Mouse (Mus musculus) E14TG2a.4 (cell line): ENCODE results near the gene Cluh.
A peak's percentile ranks its signal among the peaks of the same experiment; 100 is the strongest.

Source experiments
- H3K27me3 ChIP-seq: 2 replicates; pipeline ENCODE4 v1.6.1; 2014; ENCODE audit warnings: low read length, control low read depth; ENCODE audit not compliant: insufficient read depth
- H3K36me3 ChIP-seq: 2 replicates; pipeline ENCODE4 v1.6.1; 2014; ENCODE audit warnings: low read length, control low read depth; ENCODE audit not compliant: insufficient read depth
- H3K4me1 ChIP-seq: replicated peaks from 2 replicates; pipeline ENCODE4 v1.6.1; 2014; ENCODE audit warnings: low read depth, low read length, control low read depth
- H3K4me3 ChIP-seq: replicated peaks from 2 replicates; pipeline ENCODE4 v1.5.1; 2014; ENCODE audit warnings: mild to moderate bottlenecking, low read length
- H3K9me3 ChIP-seq: 2 replicates; pipeline ENCODE4 v1.6.1; 2014; ENCODE audit warnings: low read length, control low read depth
- CTCF ChIP-seq: conservative IDR thresholded peaks from 2 replicates; pipeline ENCODE4 v1.5.1; 2014; ENCODE audit warnings: low read length
- NANOG ChIP-seq: IDR thresholded peaks from 2 replicates; pipeline ENCODE4 v1.6.1; 2014; ENCODE audit warnings: borderline replicate concordance, low read length, mixed read lengths
- POU5F1 ChIP-seq: IDR thresholded peaks from 2 replicates; pipeline ENCODE4 v1.6.1; 2014; ENCODE audit warnings: low read length, borderline replicate concordance

The Cluh gene

GRCm38 (mm10) chr11:74621974-74622669, 27.2 kb upstream of the Cluh start:
- Histone ChIP-seq H3K4me3 (no peak overlapping the region), H3K4me1 (peaks cover 42% of the 10 kb centered on the region), H3K9me3 (no peaks in the 10 kb centered on the region), H3K27me3 (peaks cover 26% of the 10 kb centered on the region), H3K36me3 (peaks cover 35% of the 10 kb centered on the region)
- TF ChIP-seq POU5F1 (no peak), CTCF (no peak), NANOG (no peak)

- H3K27me3 ChIP-seq, result peaks cover 15% of the 10 kb centered on the region
- no peak for TF ChIP-seq NANOG
- TF ChIP-seq POU5F1, result no peak
- no peak for TF ChIP-seq CTCF
- H3K4me3 ChIP-seq, result no peak overlapping the region
- H3K36me3 ChIP-seq, result peaks cover 38% of the 10 kb centered on the region
- H3K4me1 ChIP-seq, result peaks cover 56% of the 10 kb centered on the region
- H3K9me3 ChIP-seq, result no peaks in the 10 kb centered on the region
Measured at GRCm38 (mm10) chr11:74623693-74624092, 25.6 kb upstream of the Cluh start.

- no peaks in the 10 kb centered on the region for H3K9me3 ChIP-seq
- H3K4me3 ChIP-seq, result no peak overlapping the region
- H3K27me3 ChIP-seq, result peaks cover 9% of the 10 kb centered on the region
- peaks cover 38% of the 10 kb centered on the region for H3K36me3 ChIP-seq
- H3K4me1 ChIP-seq, result peaks cover 65% of the 10 kb centered on the region
- TF ChIP-seq CTCF (no peak), POU5F1 (no peak), NANOG (no peak)
Measured at GRCm38 (mm10) chr11:74625333-74625732, 24.0 kb upstream of the Cluh start.

DNA sequence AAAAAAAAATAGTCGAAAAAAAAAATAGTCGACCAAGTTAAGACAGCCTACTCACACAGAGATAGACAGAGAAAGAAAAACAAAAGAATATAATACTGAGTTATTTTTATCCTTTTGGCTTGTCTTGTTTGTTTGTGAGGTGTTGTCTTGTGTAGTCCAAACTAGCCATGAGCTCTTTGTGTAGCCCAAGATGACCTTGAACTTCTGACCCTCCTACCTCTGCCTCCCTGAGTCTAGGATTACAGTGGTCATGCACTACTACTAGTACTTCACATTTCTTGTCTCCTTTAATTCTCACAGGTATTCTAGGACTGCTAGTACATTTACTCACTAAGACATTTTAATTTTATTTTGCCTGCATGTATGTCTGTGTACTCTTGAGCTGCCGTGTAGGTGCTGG, 21.8 kb upstream of the Cluh start:
- TF ChIP-seq NANOG (no peak), POU5F1 (no peak), CTCF (no peak)
- peaks cover 42% of the 10 kb centered on the region for H3K36me3 ChIP-seq
- peaks cover 54% of the 10 kb centered on the region for H3K4me1 ChIP-seq
- no peaks in the 10 kb centered on the region for H3K27me3 ChIP-seq
- H3K9me3 ChIP-seq, result no peaks in the 10 kb centered on the region
- H3K4me3 ChIP-seq, result no peak overlapping the region

GRCm38 (mm10) chr11:74631880-74632789, 17.2 kb upstream of the Cluh start:
- TF ChIP-seq CTCF, result no peak
- no peak for TF ChIP-seq NANOG
- TF ChIP-seq POU5F1, result no peak
- Histone ChIP-seq H3K27me3 (peaks cover 7% of the 10 kb centered on the region), H3K4me3 (no peak overlapping the region), H3K36me3 (peaks cover 30% of the 10 kb centered on the region), H3K9me3 (no peaks in the 10 kb centered on the region), H3K4me1 (peaks cover 32% of the 10 kb centered on the region)

GRCm38 (mm10) chr11:74634490-74635275, 14.6 kb upstream of the Cluh start:
- H3K36me3 ChIP-seq, result peaks cover 31% of the 10 kb centered on the region
- TF ChIP-seq POU5F1, result no peak
- TF ChIP-seq CTCF, result peak; percentile 79

DNA sequence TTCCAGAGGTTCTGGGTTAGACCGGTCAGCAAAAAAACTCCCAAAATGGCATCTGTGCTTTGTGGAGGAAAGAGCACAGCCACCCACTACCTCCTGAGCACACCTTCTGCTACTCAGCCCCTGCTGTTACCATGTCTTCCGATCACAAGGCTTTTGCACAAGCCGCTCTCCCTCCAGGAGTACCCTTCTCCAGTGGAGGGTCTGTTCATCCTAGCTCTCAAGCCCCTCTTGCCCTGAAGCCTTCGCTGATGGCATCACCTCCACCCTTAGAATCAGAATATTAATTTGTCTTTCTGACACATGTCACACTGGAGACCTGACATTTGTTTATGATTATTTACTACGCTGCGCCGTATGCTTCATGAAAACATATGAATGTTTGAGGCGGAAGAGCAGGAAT, 11.8 kb upstream of the Cluh start:
- Histone ChIP-seq H3K4me1 (peaks cover 28% of the 10 kb centered on the region), H3K36me3 (peaks cover 19% of the 10 kb centered on the region), H3K4me3 (peak overlapping the region; percentile 88), H3K9me3 (0 out of 2 replicates have a peak, but pooled peaks cover 4% of the 10 kb centered on the region), H3K27me3 (peaks cover 55% of the 10 kb centered on the region)
- TF ChIP-seq NANOG (no peak), CTCF (no peak), POU5F1 (no peak)

More at GRCm38 (mm10) chr11:74634490-74635275, 14.6 kb upstream of the Cluh start:
- Histone ChIP-seq H3K9me3 (0 out of 2 replicates have a peak, but pooled peaks cover 4% of the 10 kb centered on the region), H3K4me1 (peaks cover 29% of the 10 kb centered on the region), H3K4me3 (no peak overlapping the region), H3K27me3 (peaks cover 29% of the 10 kb centered on the region)
